Mouse (Mus musculus): Measurements from ENCODE around the gene Capn9. TPM values are rescaled to one million over a fixed set of nuclear protein-coding genes. Genes with fewer than 3 reads are reported as not detected.

Capn9 gene
- total RNA-seq, 2 experiments from 2014 or later: 0.11 TPM; not detected in 1

DNA sequence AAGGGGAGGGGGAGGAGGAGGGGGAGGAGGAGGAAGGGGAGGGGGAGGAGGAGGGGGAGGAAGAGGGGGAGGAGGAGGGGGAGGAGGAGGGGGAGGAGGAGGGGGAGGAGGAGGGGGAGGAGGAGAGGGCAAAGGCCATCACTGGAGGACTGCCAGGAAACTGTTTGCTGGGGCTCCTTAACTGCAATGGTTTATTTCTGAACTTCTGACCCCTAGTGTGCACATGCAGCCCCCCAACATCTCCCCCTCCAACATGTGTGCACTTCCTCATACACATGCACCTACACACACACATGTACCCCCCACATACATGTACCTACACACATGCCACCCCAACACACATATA lies 3.5 kb upstream of the Capn9 start:
- DNase-seq: no peak

DNA sequence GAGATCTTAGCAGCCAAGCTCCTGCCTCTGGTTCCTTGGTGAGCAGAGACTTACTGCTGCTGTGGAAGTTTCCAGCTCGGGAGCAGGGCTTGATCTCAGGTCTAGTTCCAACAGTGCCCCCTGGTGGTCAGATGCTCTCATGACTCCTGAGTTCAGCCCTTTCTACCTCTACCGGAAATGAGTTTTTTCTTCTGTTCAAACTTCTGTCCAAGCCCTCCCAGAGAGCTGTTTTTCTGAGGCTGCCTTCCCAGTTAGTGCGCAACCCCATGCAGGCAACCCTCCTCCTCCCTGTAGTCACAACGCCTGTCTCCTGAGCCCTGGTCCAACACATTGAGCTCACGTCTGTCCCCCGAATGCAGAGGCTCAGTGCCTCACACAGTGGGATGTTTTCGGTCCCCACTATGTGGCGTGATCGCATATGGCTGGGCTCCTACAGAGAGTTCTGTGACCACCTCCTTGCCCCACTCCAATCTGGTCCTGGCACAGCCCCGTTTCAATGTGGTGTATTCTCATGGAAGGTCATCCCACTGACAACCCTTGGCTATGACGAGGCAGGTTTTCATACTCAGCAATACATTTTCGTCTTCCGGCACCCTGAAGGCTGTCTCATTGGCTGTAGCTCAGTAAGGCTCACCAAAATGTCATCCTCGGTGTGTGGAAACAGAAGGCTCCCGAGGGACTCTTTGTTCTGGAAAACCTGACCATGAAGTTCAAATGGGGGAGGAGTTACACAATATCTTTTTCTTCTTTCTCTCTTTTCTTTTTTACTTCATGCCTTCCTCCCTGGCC lies 2.2 kb upstream of the Capn9 start:
- peak; percentile 96 for DNase-seq

DNA sequence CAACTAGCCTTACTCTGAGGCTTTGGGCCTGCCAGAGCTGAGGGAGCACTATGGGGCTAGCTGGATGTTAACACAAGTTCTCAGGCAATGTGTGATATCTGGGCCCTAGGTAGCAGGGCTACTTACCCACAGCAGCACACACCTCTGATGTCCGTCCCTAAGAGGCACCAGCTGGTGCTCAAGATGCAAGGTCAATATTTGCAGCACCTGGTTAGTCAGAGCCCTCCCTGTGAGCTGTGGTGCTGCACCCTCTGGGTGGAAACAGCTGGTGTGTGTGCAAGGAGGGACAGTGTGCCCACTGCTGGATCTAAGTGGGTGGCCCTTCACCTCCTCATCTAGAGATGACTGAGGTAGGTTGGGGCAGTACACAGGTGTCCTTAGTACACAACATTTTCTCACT lies 840 bp downstream of the Capn9 start:
- no peak for DNase-seq

DNA sequence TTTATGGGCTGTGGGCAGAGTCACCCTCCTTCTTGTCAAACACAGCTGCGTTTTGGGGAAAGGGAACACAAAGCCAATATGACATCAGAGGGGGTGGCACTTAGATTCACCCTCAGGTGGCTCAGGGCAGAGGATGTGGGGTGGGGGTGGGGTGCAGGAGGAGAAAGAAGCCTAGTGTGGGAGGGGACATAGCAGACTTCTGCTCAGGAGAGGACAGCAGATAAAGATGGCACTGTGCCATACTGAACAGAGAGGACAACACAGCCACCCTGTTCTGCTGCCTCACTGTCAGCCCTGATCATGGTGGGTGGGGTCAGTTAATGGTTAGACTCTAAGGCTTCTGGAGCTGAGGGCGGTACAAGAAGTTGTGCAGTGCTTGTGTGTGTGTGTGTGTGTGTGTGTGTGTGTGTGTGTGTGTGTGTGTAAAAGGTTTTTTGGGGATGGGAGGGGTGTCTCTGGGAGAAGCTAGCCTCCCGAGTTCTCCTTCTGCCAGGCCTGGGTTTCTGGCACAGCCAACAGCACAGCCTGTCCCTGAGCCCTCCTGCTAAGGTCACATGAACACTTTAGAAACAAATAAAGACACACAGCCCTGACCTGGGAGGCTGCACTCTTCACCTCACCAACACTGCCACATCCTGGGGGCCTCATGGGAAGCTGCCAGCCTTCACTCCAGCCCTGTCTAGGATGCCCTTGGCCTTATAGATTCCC lies 10.0 kb downstream of the Capn9 start:
- no peak for DNase-seq

DNA sequence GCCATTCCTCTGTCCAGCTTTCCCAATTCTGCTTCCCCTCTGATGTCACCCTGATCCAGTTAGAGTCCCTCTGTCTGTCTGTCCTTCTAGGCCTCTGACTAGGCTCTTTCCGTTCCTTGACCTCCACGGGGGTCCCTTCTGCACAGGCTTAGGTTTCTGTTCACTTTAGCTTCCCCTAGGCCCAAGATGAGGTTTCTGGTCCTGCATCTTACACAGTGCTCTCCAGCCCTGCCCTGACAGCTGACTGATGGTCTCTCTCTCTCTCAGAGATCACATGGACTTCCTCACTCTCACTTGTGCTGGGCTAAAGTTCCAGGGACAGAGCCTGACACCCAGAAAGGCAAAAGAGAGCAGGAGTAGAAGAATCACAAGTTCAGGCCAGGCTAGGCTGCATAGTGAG lies 10.6 kb downstream of the Capn9 start:
- no peak for DNase-seq

DNA sequence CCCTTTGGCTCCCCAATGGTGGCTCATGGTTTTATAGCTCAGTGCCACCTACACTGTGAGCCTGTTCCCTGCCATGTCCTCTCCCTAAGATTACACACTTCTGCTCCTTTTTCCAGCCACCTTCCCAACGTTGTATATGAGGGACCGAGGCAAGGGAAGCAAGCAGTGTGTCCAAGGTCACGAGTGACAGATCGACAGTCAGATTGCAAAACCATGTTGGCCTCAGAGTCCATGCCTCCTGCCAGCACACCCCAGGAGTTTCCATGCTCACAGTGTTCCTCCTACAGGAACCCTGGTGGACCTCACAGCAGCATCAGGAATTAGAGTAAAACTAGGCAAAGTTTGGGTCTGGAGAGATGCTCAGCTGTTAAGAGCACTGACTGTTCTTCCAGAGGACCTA lies 13.5 kb downstream of the Capn9 start:
- DNase-seq: no peak

DNA sequence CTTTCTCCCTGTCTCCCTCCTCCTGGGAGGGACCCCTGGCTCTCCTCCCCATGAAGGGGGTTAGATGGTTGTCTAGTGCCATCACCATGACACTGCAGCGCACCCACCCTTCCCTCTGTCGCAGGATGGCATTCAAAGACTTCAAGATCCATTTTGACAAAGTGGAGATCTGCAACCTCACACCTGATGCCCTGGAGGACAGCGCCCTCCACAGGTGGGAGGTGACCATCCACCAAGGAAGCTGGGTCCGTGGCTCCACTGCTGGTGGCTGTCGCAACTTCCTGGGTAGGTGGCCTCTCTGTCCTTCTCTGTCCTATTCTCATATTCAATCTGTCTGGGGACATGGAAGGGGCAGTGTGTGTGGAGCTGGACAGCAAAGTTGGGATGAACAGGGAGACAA lies 28.2 kb downstream of the Capn9 start:
- DNase-seq: no peak

DNA sequence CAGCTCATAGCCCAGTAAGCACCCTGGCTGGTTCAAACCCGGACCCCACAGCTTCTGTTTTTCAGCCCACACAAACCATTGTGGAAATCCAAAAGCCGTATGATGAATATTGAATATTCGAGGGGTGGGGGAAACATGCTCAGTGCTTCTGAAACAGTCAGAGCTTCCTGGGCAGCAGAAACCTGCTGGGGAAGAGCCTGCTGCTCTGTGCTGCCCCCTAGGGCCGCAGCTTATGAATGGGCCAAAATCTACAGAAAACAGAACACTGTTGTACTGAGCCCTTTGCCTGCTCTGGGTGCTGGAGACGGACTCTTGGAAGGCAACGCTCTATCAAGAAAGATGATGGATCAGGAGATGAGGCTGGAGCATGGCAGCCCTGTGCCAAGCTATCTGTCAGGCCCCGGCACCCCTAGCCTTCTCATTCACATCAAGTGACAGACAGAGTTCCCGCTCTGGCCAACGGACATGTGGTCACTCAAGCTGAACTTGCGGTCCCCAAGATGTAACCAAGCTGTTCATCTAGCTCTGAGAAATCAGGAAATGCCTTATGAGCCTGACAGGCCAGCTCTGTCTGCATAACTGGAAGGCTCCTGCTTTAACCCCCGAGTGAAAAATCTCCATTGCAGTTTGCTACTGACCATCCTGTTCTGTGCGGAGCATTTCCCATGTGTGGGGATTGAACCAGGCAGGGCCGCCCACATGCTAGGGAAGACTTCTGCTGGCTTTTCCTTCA lies 32.5 kb downstream of the Capn9 start:
- peak; percentile 35 for DNase-seq

DNA sequence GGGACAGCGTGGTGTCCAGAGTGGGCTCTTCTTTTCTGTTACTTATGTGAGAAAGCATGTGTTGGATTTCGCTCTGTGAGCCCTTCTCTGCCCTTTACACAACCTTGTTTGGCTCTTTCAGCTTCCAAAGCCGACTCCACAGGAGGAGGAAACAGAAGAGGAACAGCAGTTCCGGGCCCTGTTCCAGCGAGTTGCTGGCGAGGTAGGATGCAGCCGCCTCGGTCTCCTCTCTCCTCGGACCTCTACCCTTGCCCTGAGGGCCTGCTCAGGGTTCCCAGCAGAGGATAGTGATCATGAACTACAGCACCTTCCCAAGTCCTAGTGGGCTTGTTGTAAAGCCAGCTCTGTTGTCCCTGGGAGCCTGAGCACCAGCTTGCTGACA lies 33.1 kb downstream of the Capn9 start:
- no peak for DNase-seq

DNA sequence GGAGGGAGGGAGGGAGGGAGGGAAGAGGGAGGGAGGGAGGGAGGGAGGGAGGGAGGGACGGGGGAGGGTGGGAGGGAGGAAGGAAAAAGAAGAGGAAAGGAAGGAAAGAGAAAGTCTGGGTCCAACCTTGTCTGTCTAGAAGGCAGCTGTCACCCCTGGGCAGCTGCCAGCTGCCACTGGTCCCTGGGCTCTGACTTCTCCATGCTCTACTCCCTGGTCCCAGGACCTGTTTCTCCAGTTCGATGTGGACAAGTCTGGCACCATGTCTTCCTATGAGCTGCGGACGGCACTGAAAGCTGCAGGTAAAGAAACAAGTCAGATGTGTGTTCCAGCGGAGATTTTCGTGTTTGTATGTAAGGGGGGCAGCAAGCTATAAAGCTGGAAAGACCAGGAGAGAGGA lies 38.4 kb downstream of the Capn9 start:
- no peak for DNase-seq

DNA sequence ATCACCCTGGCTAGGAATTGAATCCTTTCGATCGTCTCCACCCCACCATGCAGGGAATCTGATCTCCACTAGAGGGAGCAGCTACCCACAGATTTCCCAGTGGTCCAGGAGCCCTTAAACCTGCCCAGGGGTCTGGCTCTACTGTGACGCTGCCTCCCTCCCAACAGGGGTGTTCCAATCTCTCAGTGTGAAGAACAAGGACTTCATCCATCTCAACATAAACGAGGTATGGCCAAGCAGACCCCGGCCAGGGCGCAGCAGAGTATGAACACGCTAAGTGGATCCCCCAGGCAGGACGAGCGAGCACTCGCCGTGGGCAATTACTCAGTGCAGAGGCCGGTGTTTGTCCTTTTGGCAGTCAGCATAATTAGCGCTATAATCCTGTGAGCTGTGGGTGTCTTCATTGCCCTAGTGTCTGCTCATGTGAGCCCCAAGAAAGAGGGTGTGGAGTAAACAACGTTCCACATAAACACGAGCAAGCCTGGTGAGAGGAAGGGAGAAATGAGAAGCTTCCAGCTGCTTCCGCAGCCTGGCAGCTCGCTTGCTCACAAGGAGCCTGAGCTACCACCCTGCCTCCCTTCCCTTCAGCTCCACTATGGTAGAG lies 41.5 kb downstream of the Capn9 start:
- DNase-seq: peak; percentile 90

DNA sequence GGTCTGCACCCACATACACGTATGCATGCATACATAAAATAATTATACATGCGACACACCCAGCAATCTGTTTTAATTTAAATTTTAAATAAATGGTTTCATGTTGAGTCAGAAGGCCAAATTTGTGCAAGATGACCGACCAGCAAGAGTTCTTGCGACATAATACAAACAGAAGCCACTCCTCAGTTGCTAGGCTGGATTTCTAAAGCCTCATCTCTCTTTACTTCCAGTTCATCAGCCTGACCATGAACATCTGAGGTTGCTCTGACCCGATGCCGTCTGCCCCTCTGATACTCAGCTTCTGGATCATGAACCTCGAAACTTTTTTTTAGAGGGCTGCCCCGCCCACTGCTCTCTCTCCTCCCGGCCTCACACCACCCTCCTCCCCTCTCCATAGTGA lies 42.3 kb downstream of the Capn9 start:
- no peak for DNase-seq

DNA sequence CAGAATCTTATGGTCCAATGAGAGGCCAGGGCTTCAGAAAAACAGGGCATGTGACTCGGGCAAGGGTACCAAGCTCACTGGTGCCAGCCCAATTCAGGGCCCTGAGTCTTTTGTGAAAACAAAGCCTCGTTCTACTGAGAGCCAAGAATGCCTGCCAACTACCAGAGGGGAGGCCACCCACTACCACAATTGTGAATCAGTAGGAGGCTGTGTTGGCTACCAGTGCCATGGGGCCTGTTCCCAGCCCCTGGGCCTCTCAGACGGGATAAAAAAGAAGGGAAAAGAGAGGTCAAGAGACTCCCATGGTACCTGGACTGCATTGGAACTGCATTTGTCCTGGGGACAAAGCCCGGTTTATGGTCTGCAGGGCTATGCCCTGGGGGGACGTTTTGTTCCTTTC lies 45.3 kb downstream of the Capn9 start:
- no peak for DNase-seq

DNA sequence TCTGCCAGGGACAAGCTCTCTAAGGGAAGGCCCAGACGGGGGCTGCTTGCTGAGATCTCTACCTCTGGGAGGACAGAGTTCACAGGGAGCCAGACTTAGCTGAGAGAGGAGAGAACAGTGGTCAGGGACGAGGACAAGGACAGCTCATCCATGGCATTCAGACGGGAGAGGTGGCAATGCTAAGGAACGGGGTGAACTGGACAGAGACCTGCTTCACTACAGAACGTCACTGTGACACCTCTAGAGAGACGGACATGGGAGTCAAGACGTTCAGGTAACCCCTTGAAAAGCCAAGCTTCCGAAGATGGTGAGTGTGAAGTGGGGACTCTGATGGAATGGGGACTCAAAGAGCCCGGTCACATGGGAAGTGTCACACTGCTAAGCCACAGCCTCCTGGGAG lies 50.3 kb downstream of the Capn9 start:
- no peak for DNase-seq

DNA sequence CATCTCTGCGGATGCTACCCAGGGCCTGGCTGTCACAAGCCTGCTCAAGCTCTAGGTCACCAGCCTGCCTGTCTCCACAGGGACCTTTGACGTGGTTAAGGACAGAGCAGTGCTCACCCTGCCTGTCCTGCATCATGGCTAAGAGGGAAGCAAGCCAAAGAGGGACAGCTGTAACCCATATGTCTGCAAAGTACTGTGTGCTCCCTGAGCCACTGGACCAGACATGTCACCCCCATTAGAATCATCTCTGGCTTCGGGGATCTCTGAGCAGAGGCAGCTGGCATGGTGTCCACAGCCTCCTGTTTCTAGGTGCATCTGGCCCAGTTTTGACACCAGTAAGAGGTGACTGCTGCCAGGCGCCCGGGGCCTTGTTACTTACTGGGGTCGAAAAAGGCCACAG lies 54.6 kb downstream of the Capn9 start:
- DNase-seq: peak; percentile 64

DNA sequence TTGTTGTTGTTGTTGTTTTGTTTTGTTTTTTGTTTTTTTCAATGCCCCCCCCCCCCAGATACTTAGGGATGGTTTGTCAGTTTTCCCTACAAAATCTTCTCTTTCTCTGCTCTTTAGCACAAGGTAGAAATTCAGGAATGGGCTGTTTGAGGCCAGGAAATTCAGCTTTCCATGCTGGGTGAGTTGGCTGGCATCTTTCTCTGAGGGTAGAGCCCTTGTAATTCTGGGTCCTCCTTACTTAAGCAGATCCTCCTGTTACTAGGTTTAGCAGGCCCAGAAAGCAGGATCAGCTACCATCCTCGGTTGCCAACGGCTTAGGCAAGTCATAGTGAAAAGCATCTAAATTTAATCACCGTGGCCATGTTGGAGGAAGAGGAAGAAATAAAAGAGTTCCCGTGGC lies 55.0 kb downstream of the Capn9 start:
- DNase-seq: no peak

DNA sequence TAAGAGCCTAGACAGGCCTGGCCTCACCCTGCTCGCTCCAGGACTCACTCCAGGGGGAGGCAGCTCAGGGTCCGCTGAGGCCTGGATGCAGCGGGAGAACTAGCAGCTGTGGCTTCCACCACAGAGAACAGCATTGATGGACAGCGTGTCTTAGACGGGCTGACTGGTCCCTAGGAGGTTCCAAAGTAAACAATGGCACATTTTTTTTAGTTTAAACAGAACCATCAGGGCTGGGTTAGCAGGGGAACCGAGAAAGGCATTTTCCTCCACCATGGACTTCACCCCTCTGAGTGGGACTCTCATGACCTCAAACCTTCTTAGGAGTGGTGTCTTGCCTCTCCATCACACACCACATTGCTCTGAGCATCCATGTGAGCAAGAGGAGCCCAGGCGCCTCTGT lies 56.1 kb downstream of the Capn9 start:
- no peak for DNase-seq

DNA sequence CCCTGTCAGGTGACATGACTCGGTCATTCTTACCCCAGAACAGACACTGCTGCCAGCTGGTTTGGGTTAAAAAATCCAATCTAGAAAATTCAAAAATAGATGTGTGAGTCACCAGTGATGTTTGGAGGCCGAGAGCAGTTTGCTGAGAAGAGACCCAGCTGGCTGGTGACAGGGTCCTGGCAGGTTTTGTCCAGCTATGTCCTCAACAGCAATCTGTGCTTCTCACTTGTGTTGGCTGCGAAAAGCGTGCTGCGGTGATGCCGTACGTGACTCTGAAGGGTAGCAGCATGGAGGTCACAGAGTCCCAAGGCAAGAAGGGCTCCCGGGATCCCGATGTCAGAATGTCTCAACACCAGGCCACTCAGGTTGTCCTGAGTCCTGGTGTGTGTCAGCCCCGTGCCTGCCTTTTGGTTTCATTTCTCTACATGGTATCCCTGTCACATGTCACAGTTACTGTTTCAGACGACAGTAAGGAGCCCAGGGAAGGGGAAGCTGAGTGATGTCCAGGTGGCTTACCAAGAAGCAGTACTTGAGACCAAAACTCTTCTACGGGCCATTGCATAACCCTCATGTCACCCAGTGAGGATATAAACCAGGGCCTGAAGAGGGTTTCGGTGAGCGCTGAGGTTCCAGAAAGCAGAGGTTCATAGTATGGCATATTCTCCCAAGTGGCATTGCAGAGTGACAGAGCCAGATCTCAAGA lies 57.2 kb downstream of the Capn9 start:
- peak; percentile 89 for DNase-seq

DNA sequence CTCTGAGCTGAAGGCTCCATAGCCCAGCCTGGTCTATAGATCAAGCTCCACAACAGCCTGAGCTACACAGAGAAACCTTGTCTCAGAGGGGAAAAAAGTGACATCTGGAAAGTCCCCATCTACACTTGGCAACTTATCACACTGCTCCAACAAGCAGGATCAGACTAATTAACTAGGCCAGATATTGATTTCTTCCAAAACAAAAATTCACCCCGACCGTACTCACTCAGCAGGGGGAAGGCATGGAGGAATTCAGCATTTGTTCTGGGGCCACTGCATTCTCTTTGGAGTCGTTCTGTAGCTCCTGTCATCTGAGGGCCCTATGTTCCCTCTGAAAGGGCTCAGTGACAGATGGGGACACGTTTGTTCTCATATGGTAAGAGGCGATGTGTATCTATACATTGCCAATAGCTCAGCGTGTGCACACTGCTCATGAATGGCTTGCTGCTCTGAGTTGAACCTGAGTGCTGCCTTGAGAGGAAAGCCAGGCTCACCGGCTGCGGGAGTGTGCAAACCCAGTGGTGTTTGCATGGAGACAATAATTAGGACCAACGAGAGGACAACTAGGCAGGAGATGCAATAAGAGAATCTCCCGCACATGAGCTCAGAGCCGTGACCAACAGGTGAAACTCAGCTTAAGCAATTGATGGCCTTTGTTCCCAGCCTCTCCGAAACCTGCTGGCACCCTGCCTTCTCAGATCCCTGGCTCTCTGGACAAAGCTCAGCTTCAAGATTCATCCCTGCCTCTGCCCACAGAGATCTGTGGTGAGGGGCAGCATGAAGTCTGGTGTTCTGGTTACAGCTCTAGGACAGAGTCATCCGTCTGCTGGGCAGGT lies 58.7 kb downstream of the Capn9 start:
- no peak for DNase-seq

DNA sequence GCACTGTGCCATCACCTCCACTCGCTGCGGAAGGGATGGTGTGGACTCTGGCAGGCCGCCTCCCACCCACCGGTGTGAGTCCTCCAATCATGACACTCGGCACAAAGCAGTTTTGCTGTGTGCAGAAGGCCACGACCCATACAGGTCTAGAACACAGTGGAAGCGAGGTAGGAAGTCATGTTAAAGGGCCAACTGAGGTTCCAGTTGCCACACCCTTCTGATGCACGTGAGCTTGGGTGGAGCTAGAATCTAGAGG lies 59.3 kb downstream of the Capn9 start:
- no peak for DNase-seq

DNA sequence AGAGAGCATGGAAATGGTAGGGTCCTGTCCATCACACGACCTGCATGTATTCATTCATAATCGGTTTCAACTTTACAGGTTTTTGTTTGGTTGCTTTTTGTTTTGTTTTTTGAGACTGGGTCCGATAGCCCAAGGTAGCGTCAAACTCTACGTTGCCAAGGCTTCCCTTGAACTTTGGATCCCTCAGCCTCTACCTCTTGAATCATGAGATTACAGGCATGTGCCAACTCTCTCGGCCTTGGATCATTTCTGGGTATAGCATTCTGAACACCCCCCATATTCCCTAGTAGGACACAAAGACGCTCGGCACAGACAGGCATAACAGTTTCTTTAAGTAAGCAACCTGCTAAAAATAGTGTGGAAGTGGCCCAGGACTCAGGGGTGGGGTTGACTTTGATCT lies 65.7 kb downstream of the Capn9 start:
- no peak for DNase-seq

Measured in heart, postnatal 4 days (tissue).